Mouse (Mus musculus): ENCODE data around the gene 4632433K11Rik. TPM values are rescaled to one million over a fixed set of nuclear protein-coding genes. Genes with fewer than 3 reads are reported as not detected.

4632433K11Rik gene
- not detected in 2 replicates for polyA plus RNA-seq (2015; fragmentation: Nextera tagmentation; extraction: Ambion mirVana)

DNA sequence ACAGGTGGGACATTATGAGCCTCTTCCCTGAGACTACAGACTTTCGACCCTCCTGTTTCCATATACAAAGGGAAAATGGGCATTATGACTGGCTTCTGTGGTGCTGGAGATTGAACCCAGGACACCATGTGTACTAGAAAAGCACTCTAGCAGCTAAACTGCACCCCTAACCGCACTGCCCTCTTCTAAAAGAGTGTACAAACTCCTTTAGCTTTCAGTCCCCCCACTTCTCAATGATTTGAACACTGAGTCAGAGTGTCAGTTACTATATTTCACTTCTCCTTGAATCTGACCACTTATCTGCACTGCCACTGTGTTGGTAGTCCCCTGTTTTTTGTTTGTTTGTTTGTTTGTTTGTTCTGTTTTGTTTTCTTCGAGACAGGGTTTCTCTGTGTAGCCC is at the start of gene 4632433K11Rik:
Gene 4632433K11Rik (plus strand): TSS at position 301 of the 400 bp plus-strand sequence.

GRCm38 (mm10) chr7:4996003-4996895 is 37.7 kb upstream of the 4632433K11Rik start, which contains the start of gene Zfp579:
Gene Zfp579 (minus strand): TSS chr7:4996158.

GRCm38 (mm10) chr7:5014251-5015117 is 19.4 kb upstream of the 4632433K11Rik start, which contains the start of the genes Zfp524 and Fiz1:
Gene Zfp524 (plus strand): TSS chr7:5014415.
Gene Fiz1 (minus strand): TSS chr7:5014697.

GRCm38 (mm10) chr7:5015118-5016001 is 18.6 kb upstream of the 4632433K11Rik start, which contains the start of gene Gm44973:
Gene Gm44973 (plus strand): TSS chr7:5015496.

DNA sequence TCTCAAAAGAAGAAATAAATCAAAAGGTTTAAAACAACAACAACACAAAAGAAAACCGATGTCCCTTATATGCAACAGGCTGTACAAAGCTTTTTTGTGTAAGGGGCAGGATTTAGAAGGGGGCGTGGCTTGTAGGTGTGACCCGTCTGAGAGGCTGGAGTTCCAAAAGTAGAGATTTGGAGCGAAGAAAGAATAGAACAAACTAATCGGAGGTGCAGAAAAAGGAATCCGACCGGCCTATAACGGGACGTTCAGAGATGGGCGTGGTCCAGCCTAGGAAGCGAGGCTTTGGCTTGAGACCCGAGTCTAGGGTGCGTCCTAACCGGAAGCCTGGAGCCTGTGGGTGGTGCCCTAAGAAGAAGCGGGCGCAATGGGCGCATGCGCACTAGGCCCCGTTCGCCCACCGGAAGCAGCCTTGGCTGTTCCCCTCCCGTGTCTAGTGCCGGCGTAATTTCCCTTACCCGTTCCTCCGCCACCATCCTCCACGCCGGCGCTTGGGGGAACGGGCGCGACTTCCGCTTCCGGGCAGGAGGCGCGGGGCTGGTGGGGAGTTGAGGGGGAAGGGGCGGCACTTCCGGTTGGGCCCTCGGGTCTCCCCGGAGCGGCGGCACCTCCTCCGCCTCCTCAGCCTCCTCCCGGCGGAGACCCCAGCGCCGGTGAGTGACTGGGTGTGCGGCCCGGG is 13.8 kb upstream of the 4632433K11Rik start, which contains the start of the genes Zfp865 and Ccdc106:
Gene Zfp865 (plus strand): TSS at position 377 of the 682 bp plus-strand sequence.
Gene Ccdc106 (plus strand): TSS at position 554 of the 682 bp plus-strand sequence.

DNA sequence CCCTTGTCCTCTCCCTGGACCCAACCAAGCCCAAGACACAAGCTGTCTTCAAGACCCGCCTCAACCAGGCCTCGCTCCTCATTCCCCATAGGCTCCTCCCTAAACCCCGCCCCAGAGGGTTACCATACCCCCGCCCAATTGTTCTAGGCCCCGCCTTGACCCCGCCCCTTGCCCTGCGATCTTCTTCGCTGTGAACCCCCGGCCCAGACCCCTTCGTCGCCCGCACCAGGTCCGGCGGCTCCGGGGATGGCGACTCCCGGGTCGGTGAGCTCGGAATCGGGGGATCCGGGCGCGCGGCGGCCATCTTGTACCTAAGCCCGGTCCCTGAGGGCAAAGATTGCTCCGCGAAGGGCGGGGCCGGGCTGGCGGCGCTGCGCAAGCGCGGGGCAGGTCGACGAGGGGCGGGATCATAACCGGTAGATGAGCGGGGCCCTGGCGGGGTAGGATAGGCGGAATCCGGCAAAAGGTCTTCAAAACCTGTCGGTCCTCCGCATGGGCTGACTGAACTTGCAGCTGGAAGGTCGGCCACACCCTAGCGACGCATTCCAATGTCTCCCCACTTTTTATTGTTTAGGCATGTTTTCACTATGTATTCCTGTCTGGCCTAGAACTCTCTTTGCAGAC is 4.3 kb downstream of the 4632433K11Rik start, which contains the start of gene Zfp784:
Gene Zfp784 (minus strand): TSS at position 338 of the 624 bp plus-strand sequence.

GRCm38 (mm10) chr7:5051193-5052192 is 17.6 kb downstream of the 4632433K11Rik start, which contains the start of gene Zfp580:
Gene Zfp580 (plus strand): TSS chr7:5051538.

GRCm38 (mm10) chr7:5061774-5062359 is 27.9 kb downstream of the 4632433K11Rik start, which contains the start of gene U2af2:
Gene U2af2 (plus strand): TSS chr7:5062143.

GRCm38 (mm10) chr7:5080010-5080751 is 46.3 kb downstream of the 4632433K11Rik start, which contains the start of gene Epn1:
Gene Epn1 (plus strand): TSS chr7:5080235.

Other genes with a start within 250 kb of the 4632433K11Rik start
- gene Tmem238, start 244.5 kb upstream of the 4632433K11Rik start, polyA plus RNA-seq (2015; fragmentation: Nextera tagmentation; extraction: Ambion mirVana), result 24.6 and 25.2 TPM in 2 replicates
- gene Rpl28, start 241.2 kb upstream of the 4632433K11Rik start, polyA plus RNA-seq (2015; fragmentation: Nextera tagmentation; extraction: Ambion mirVana), result 304 and 319 TPM in 2 replicates
- gene Ube2s, start 221.5 kb upstream of the 4632433K11Rik start, polyA plus RNA-seq (2015; fragmentation: Nextera tagmentation; extraction: Ambion mirVana), result 130 and 139 TPM in 2 replicates
- gene Shisa7, start 189.4 kb upstream of the 4632433K11Rik start, polyA plus RNA-seq (2015; fragmentation: Nextera tagmentation; extraction: Ambion mirVana), result 0.10 and 0.20 TPM in 2 replicates
- gene Isoc2b, start 163.9 kb upstream of the 4632433K11Rik start, polyA plus RNA-seq (2015; fragmentation: Nextera tagmentation; extraction: Ambion mirVana), result 8.1 and 9.4 TPM in 2 replicates
- gene Isoc2a, start 157.0 kb upstream of the 4632433K11Rik start, polyA plus RNA-seq (2015; fragmentation: Nextera tagmentation; extraction: Ambion mirVana), result 0.64 and 0.98 TPM in 2 replicates
- not detected in 2 replicates for gene Gm36210, start 127.6 kb upstream of the 4632433K11Rik start, polyA plus RNA-seq (2015; fragmentation: Nextera tagmentation; extraction: Ambion mirVana)
- 1.7 and 2.3 TPM in 2 replicates for gene Zfp628, start 118.9 kb upstream of the 4632433K11Rik start, polyA plus RNA-seq (2015; fragmentation: Nextera tagmentation; extraction: Ambion mirVana)
- 2.6 and 3.0 TPM in 2 replicates for gene Nat14, start 112.1 kb upstream of the 4632433K11Rik start, polyA plus RNA-seq (2015; fragmentation: Nextera tagmentation; extraction: Ambion mirVana)
- gene Ssc5d, start 108.3 kb upstream of the 4632433K11Rik start, polyA plus RNA-seq (2015; fragmentation: Nextera tagmentation; extraction: Ambion mirVana), result 3.7 and 4.8 TPM in 2 replicates
- 0.12 and 0.23 TPM in 2 replicates for gene Sbk2, start 69.7 kb upstream of the 4632433K11Rik start, polyA plus RNA-seq (2015; fragmentation: Nextera tagmentation; extraction: Ambion mirVana)
- not detected in 2 replicates for gene Sbk3, start 63.0 kb upstream of the 4632433K11Rik start, polyA plus RNA-seq (2015; fragmentation: Nextera tagmentation; extraction: Ambion mirVana)
- 12.7 and 15.0 TPM in 2 replicates for gene Zfp579, start 38.0 kb upstream of the 4632433K11Rik start, polyA plus RNA-seq (2015; fragmentation: Nextera tagmentation; extraction: Ambion mirVana)
- 13.2 and 14.0 TPM in 2 replicates for gene Zfp524, start 19.7 kb upstream of the 4632433K11Rik start, polyA plus RNA-seq (2015; fragmentation: Nextera tagmentation; extraction: Ambion mirVana)
- 15.1 and 16.0 TPM in 2 replicates for gene Fiz1, start 19.4 kb upstream of the 4632433K11Rik start, polyA plus RNA-seq (2015; fragmentation: Nextera tagmentation; extraction: Ambion mirVana)
- 2.4 and 4.0 TPM in 2 replicates for gene Gm44973, start 18.6 kb upstream of the 4632433K11Rik start, polyA plus RNA-seq (2015; fragmentation: Nextera tagmentation; extraction: Ambion mirVana)
- 3.1 TPM in 2 replicates for gene Zfp865, start 13.7 kb upstream of the 4632433K11Rik start, polyA plus RNA-seq (2015; fragmentation: Nextera tagmentation; extraction: Ambion mirVana)
- 53.3 and 57.1 TPM in 2 replicates for gene Ccdc106, start 13.6 kb upstream of the 4632433K11Rik start, polyA plus RNA-seq (2015; fragmentation: Nextera tagmentation; extraction: Ambion mirVana)
- gene Zfp784, start 4.3 kb downstream of the 4632433K11Rik start, polyA plus RNA-seq (2015; fragmentation: Nextera tagmentation; extraction: Ambion mirVana), result 3.9 and 5.4 TPM in 2 replicates
- gene Zfp580, start 17.4 kb downstream of the 4632433K11Rik start, polyA plus RNA-seq (2015; fragmentation: Nextera tagmentation; extraction: Ambion mirVana), result 33.3 and 37.8 TPM in 2 replicates
- 51.0 and 53.6 TPM in 2 replicates for gene U2af2, start 28.0 kb downstream of the 4632433K11Rik start, polyA plus RNA-seq (2015; fragmentation: Nextera tagmentation; extraction: Ambion mirVana)
- 39.4 and 40.6 TPM in 2 replicates for gene Epn1, start 46.1 kb downstream of the 4632433K11Rik start, polyA plus RNA-seq (2015; fragmentation: Nextera tagmentation; extraction: Ambion mirVana)
- not detected in 2 replicates for gene Rfpl4, start 82.8 kb downstream of the 4632433K11Rik start, polyA plus RNA-seq (2015; fragmentation: Nextera tagmentation; extraction: Ambion mirVana)
- gene Rasl2-9, start 91.8 kb downstream of the 4632433K11Rik start, polyA plus RNA-seq (2015; fragmentation: Nextera tagmentation; extraction: Ambion mirVana), result 0.57 and 1.1 TPM in 2 replicates
- not detected in 2 replicates for gene Vmn1r55, start 115.6 kb downstream of the 4632433K11Rik start, polyA plus RNA-seq (2015; fragmentation: Nextera tagmentation; extraction: Ambion mirVana)
- not detected in 2 replicates for gene Vmn1r56, start 162.6 kb downstream of the 4632433K11Rik start, polyA plus RNA-seq (2015; fragmentation: Nextera tagmentation; extraction: Ambion mirVana)
- not detected in 2 replicates for gene Vmn1r57, start 184.4 kb downstream of the 4632433K11Rik start, polyA plus RNA-seq (2015; fragmentation: Nextera tagmentation; extraction: Ambion mirVana)

Data from urinary bladder, postnatal 0 days (tissue).